13 mouse cellular contexts compared by ENCODE assay signal in genomic region chr13:56770136-56770578, GRCm38 (mm10). TPM values are rescaled to one million over a fixed set of nuclear protein-coding genes. Genes with fewer than 3 reads are reported as not detected.
DNase-seq lines count a peak whose midpoint lies in the region; ATAC-seq and TF ChIP-seq lines count a peak whose summit lies in the region.
"Had no signal": no experiment of that assay in that cellular context is flagged by ENCODE, and none has a peak within 500 bp of the region (broad histone marks: within the 10 kb centered on the region; RNA-seq: fewer than 3 reads in every experiment).

No protein-coding gene starts in this region.

- H3K27ac ChIP-seq in hindbrain, embryonic 11.5 days (ENCODE audit: low read depth, low read length), result no peak overlapping the region
- peak overlapping the region; percentile 38; the same call in 1 of the 2 replicates for H3K27ac ChIP-seq in midbrain, embryonic 14.5 days (replicated peaks; ENCODE audit: low read depth, low read length)
- H3K27ac ChIP-seq in stomach, postnatal 0 days (replicated peaks), result no peak overlapping the region
- H3K27ac ChIP-seq: heart, adult 2 months; liver, embryonic 15.5 days; macrophage had no signal

- no peak for TF ChIP-seq EP300 in stomach, postnatal 0 days (optimal IDR thresholded peaks at IDR 0.05)

- TF ChIP-seq CTCF in brain, embryonic 14.5 days (IDR thresholded peaks at IDR 0.05; ENCODE audit: borderline replicate concordance, extremely low read depth, insufficient read depth, insufficient read length), result no peak
- TF ChIP-seq CTCF in stomach, postnatal 0 days (IDR thresholded peaks at IDR 0.05; ENCODE audit: low read depth), result no peak

- H3K36me3 ChIP-seq in hindbrain, embryonic 11.5 days (ENCODE audit: control insufficient read depth, insufficient read depth, low read length), result no peaks in the 10 kb centered on the region
- H3K36me3 ChIP-seq in midbrain, embryonic 14.5 days (ENCODE audit: control insufficient read depth, insufficient read depth, low read length), result no peaks in the 10 kb centered on the region
- no peaks in the 10 kb centered on the region for H3K36me3 ChIP-seq in stomach, postnatal 0 days (ENCODE audit: control insufficient read depth, insufficient read depth, low read length)
- H3K36me3 ChIP-seq: limb, embryonic 10.5 days; liver, embryonic 15.5 days had no signal

- WGBS in hindbrain, embryonic 11.5 days, result 44% methylated on average over 1 of the region's 1 CpGs
- 53% methylated on average over 1 of the region's 1 CpGs for WGBS in midbrain, embryonic 14.5 days
- WGBS in stomach, postnatal 0 days, result 56% methylated on average over 1 of the region's 1 CpGs

- no peak overlapping the region for H3K4me3 ChIP-seq in hindbrain, embryonic 11.5 days (ENCODE audit: low read depth, low read length)
- no peak overlapping the region for H3K4me3 ChIP-seq in midbrain, embryonic 14.5 days (replicated peaks; ENCODE audit: low read depth, low read length)
- no peak overlapping the region for H3K4me3 ChIP-seq in stomach, postnatal 0 days (ENCODE audit: low read depth, low read length)
- H3K4me3 ChIP-seq: heart, adult 2 months; limb, embryonic 10.5 days; liver, embryonic 15.5 days had no signal

- H3K9ac ChIP-seq in hindbrain, embryonic 11.5 days (ENCODE audit: low read depth, low read length), result no peak overlapping the region
- H3K9ac ChIP-seq in midbrain, embryonic 14.5 days (replicated peaks; ENCODE audit: low read length), result no peak overlapping the region
- no peak overlapping the region for H3K9ac ChIP-seq in stomach, postnatal 0 days (ENCODE audit: low read length)
- H3K9ac ChIP-seq: liver, embryonic 15.5 days had no signal

- H3K4me2 ChIP-seq in hindbrain, embryonic 11.5 days (replicated peaks; ENCODE audit: low read depth, low read length), result no peak overlapping the region
- no peak overlapping the region for H3K4me2 ChIP-seq in midbrain, embryonic 14.5 days (ENCODE audit: low read length)
- no peak overlapping the region for H3K4me2 ChIP-seq in stomach, postnatal 0 days (replicated peaks; ENCODE audit: low read depth)
- H3K4me2 ChIP-seq: liver, embryonic 15.5 days had no signal

- DNase-seq in Muller cell, postnatal 12 days (ENCODE audit: inconsistent ontology term), result peak; percentile 77
- peak; percentile 95 for DNase-seq in brain, embryonic 14.5 days (ENCODE audit: low read depth)
- DNase-seq in hindbrain, embryonic 11.5 days (ENCODE audit: low spot score), result peak; percentile 28
- DNase-seq in midbrain, embryonic 14.5 days, result peak; percentile 67
- DNase-seq in stomach, postnatal 0 days (ENCODE audit: low spot score), result no peak
- DNase-seq in kidney, adult 8-10 months, result no peak
- no peak for DNase-seq in adrenal gland, postnatal 10 days
- DNase-seq: adrenal gland, adult 8-10 months; heart, adult 2 months; heart, postnatal 36 days had no signal

- ATAC-seq in hindbrain, embryonic 11.5 days (ENCODE audit: low FRiP score), result peak; percentile 50
- peak; percentile 55 for ATAC-seq in midbrain, embryonic 14.5 days (ENCODE audit: low FRiP score, low TSS enrichment)
- no peak for ATAC-seq in stomach, postnatal 0 days (ENCODE audit: low FRiP score, low TSS enrichment)

- H3K9me3 ChIP-seq in hindbrain, embryonic 11.5 days (ENCODE audit: control insufficient read depth, low read length), result no peaks in the 10 kb centered on the region
- no peaks in the 10 kb centered on the region for H3K9me3 ChIP-seq in midbrain, embryonic 14.5 days (ENCODE audit: control insufficient read depth, low read length)
- no peaks in the 10 kb centered on the region for H3K9me3 ChIP-seq in stomach, postnatal 0 days (ENCODE audit: control insufficient read depth, low read length)
- H3K9me3 ChIP-seq: limb, embryonic 10.5 days; liver, embryonic 15.5 days had no signal

- no peak for TF ChIP-seq POLR2A in brain, embryonic 14.5 days (IDR thresholded peaks at IDR 0.05; ENCODE audit: borderline replicate concordance, extremely low read depth, insufficient read depth, insufficient read length, poor library complexity, severe bottlenecking)

- H3K4me1 ChIP-seq in hindbrain, embryonic 11.5 days (replicated peaks; ENCODE audit: control insufficient read depth, insufficient read depth, low read length), result peaks cover 13% of the 10 kb centered on the region
- peaks cover 36% of the 10 kb centered on the region for H3K4me1 ChIP-seq in midbrain, embryonic 14.5 days (ENCODE audit: control insufficient read depth, insufficient read depth, low read length)
- no peaks in the 10 kb centered on the region for H3K4me1 ChIP-seq in stomach, postnatal 0 days (replicated peaks; ENCODE audit: control insufficient read depth, insufficient read depth)
- H3K4me1 ChIP-seq: liver, embryonic 15.5 days had no signal

- no peaks in the 10 kb centered on the region for H3K27me3 ChIP-seq in hindbrain, embryonic 11.5 days (ENCODE audit: control insufficient read depth, insufficient read depth, low read length)
- no peaks in the 10 kb centered on the region for H3K27me3 ChIP-seq in midbrain, embryonic 14.5 days (ENCODE audit: control insufficient read depth, insufficient read depth, low read length)
- H3K27me3 ChIP-seq in stomach, postnatal 0 days (ENCODE audit: control insufficient read depth, insufficient read depth, low read length), result no peaks in the 10 kb centered on the region
- H3K27me3 ChIP-seq: liver, embryonic 15.5 days had no signal

RNA-seq across cellular contexts. Expression of gene Gm45623, which starts 16.5 kb away (rescaled TPM):
- 1.4 and 1.8 TPM in 2 replicates for polyA plus RNA-seq in brain, embryonic 14.5 days (2012; rRNA removed)
- not detected in 2 replicates for polyA plus RNA-seq in hindbrain, embryonic 11.5 days (2014; fragmentation: Nextera tagmentation; extraction: Ambion mirVana)
- polyA plus RNA-seq in midbrain, embryonic 14.5 days (2014; fragmentation: Nextera tagmentation; extraction: Ambion mirVana), result 1.1 and 2.1 TPM in 2 replicates
- polyA plus RNA-seq in stomach, postnatal 0 days (2015; fragmentation: Nextera tagmentation; extraction: Ambion mirVana), result 0.97 and 1.5 TPM in 2 replicates
- under 1 TPM in 1 of 2 experiments, not detected in 1; 0.24 TPM for total RNA-seq in adrenal gland, postnatal 10 days (2021)
- total RNA-seq: adrenal gland, adult 8-10 months; heart, adult 2 months; heart, postnatal 36 days had no signal
- polyA plus RNA-seq: heart, adult 2 months; limb, embryonic 10.5 days; liver, embryonic 15.5 days; macrophage had no signal

Comparison
In these comparisons a context has a peak if more than half of its experiments do, and no peak if none do; other contexts are left out.
1. DNase-seq: peak in Muller cell, postnatal 12 days (single experiment), brain, embryonic 14.5 days (single experiment), hindbrain, embryonic 11.5 days (single experiment) and midbrain, embryonic 14.5 days (single experiment); none in stomach, postnatal 0 days (single experiment), kidney, adult 8-10 months (0 of 2) and adrenal gland, postnatal 10 days (single experiment).